10 mouse cellular contexts compared by ENCODE assay signal in the genomic region with DNA sequence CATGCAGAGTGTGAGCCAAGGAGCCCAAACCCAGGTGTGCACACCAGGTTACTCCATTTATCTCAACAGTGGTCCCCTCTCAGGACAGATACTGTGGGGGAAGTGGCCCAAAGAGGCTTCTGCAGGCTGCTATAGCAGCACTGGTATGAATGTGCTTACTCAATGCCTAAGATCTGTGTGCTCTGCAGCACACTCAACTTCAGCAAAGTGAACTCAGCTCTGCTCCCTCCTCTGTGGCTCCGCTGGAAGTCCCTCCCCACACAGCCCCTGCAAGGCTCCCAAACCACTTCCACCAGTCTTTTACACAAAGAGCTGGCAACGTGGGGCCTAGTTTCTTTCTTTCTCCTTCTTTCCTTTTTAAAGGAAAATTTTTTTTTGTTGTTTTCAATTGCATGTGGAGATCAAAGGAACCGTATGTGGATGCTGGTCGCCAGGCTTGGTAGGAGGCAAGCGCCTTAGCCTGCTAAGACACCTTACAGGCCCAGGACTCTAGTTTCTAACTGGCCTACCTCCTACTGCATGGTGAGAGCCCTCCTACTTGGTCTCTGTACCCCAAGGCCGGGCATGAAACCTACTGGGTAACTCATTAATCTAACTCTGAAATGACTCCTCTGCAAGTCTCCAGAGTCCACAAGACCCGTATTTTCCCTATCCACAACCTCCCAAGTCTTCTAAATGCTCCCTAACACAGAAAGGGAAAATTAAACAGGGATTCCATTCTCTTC. TPM values are rescaled to one million over a fixed set of nuclear protein-coding genes. Genes with fewer than 3 reads are reported as not detected.
DNase-seq lines count a peak whose midpoint lies in the region; ATAC-seq and TF ChIP-seq lines count a peak whose summit lies in the region.
"Had no signal": no experiment of that assay in that cellular context is flagged by ENCODE, and none has a peak within 500 bp of the region (broad histone marks: within the 10 kb centered on the region; RNA-seq: fewer than 3 reads in every experiment).

No protein-coding gene starts in this region.

- no peaks in the 10 kb centered on the region for H3K9me3 ChIP-seq in neural tube, embryonic 13.5 days
- H3K9me3 ChIP-seq in liver, postnatal 0 days (ENCODE audit: low read length), result no peaks in the 10 kb centered on the region
- H3K9me3 ChIP-seq: hindbrain, embryonic 12.5 days had no signal

- no peak overlapping the region for H3K4me3 ChIP-seq in neural tube, embryonic 13.5 days
- no peak overlapping the region for H3K4me3 ChIP-seq in liver, postnatal 0 days (ENCODE audit: low read depth, low read length)
- H3K4me3 ChIP-seq: hindbrain, embryonic 12.5 days had no signal

- ATAC-seq in neural tube, embryonic 13.5 days (ENCODE audit: low read depth), result no peak
- ATAC-seq in liver, postnatal 0 days, result peak; percentile 50
- ATAC-seq: forebrain, embryonic 14.5 days had no signal

- 0 out of 2 replicates have a peak overlapping the region, but pooled peaks have one; percentile 1 for H3K27ac ChIP-seq in neural tube, embryonic 13.5 days (replicated peaks)
- peak overlapping the region; percentile 53 for H3K27ac ChIP-seq in liver, postnatal 0 days (ENCODE audit: low read depth)
- H3K27ac ChIP-seq: hindbrain, embryonic 12.5 days had no signal

- WGBS in neural tube, embryonic 13.5 days, result 43% methylated on average over 7 of the region's 7 CpGs
- WGBS in liver, postnatal 0 days (ENCODE audit: insufficient replicate concordance), result 46% methylated on average over 7 of the region's 7 CpGs

- peaks cover 11% of the 10 kb centered on the region for H3K4me1 ChIP-seq in neural tube, embryonic 13.5 days (replicated peaks)
- H3K4me1 ChIP-seq in liver, postnatal 0 days (ENCODE audit: insufficient read depth), result peaks cover 56% of the 10 kb centered on the region

- H3K36me3 ChIP-seq in neural tube, embryonic 13.5 days, result no peaks in the 10 kb centered on the region
- H3K36me3 ChIP-seq in liver, postnatal 0 days (replicated peaks; ENCODE audit: insufficient read depth, low read length), result no peaks in the 10 kb centered on the region
- H3K36me3 ChIP-seq: hindbrain, embryonic 12.5 days had no signal

- no peaks in the 10 kb centered on the region for H3K27me3 ChIP-seq in neural tube, embryonic 13.5 days
- no peaks in the 10 kb centered on the region for H3K27me3 ChIP-seq in liver, postnatal 0 days (ENCODE audit: insufficient read depth, low read length)
- H3K27me3 ChIP-seq: hindbrain, embryonic 12.5 days had no signal

- H3K9ac ChIP-seq in neural tube, embryonic 13.5 days, result no peak overlapping the region
- no peak overlapping the region for H3K9ac ChIP-seq in liver, postnatal 0 days (replicated peaks)
- H3K9ac ChIP-seq: hindbrain, embryonic 12.5 days had no signal

- DNase-seq in neural tube, embryonic 10.5 days (ENCODE audit: extremely low spot score, low spot score), result no peak
- peak; percentile 73 to 89 for DNase-seq in kidney, adult 8-10 months
- no peak for DNase-seq in liver, postnatal 0 days
- DNase-seq in frontal cortex, postnatal 10 days (ENCODE audit: low spot score in 2 of 2), result no peak
- no peak for DNase-seq in layer of hippocampus, adult 8-10 months (ENCODE audit: low spot score in 2 of 2)
- DNase-seq in embryo, embryonic 9.5 days (ENCODE audit: extremely low spot score), result no peak
- DNase-seq in frontal cortex, postnatal 14 days (ENCODE audit: low spot score in 2 of 2), result no peak

- TF ChIP-seq CTCF in liver, postnatal 0 days (IDR thresholded peaks at IDR 0.05; ENCODE audit: low read depth), result no peak

- no peak for TF ChIP-seq EP300 in liver, postnatal 0 days (IDR thresholded peaks at IDR 0.05; ENCODE audit: low read depth)

- no peak overlapping the region for H3K4me2 ChIP-seq in neural tube, embryonic 13.5 days
- peak overlapping the region; percentile 27; the same call in 1 of the 2 replicates for H3K4me2 ChIP-seq in liver, postnatal 0 days (ENCODE audit: low read depth, low read length)
- H3K4me2 ChIP-seq: hindbrain, embryonic 12.5 days had no signal

RNA-seq across cellular contexts. Expression of a gene that starts 35.3 kb away (rescaled TPM):
- polyA plus RNA-seq in neural tube, embryonic 13.5 days (2015; fragmentation: Nextera tagmentation; extraction: Ambion mirVana), result 63.8 and 64.0 TPM in 2 replicates
- polyA plus RNA-seq in liver, postnatal 0 days (2015; fragmentation: Nextera tagmentation; extraction: Ambion mirVana), result 5.7 and 6.5 TPM in 2 replicates
- 10 to 100 TPM; 74.3 to 92.7 (median 82.9) TPM for total RNA-seq in layer of hippocampus, adult 8-10 months (2022)

Comparison
In these comparisons a context has a peak if more than half of its experiments do, and no peak if none do; other contexts are left out.
1. DNase-seq: peak in kidney, adult 8-10 months (2 of 2); none in neural tube, embryonic 10.5 days (single experiment), liver, postnatal 0 days (single experiment), frontal cortex, postnatal 10 days (0 of 2), layer of hippocampus, adult 8-10 months (0 of 2), embryo, embryonic 9.5 days (single experiment) and frontal cortex, postnatal 14 days (0 of 2).